Mouse (Mus musculus): ENCODE results near the gene Ptpn6.

Ptpn6 gene

GRCm38 (mm10) chr6:124740211-124740887, 1.8 kb upstream of the Ptpn6 start:
- in situ Hi-C loops (cut with MboI; ENCODE audit: low pct_unique_long_range_greater_than_20kb in 1 of 2, low sequenced_read_pairs in 2 of 2, unreplicated experiment in 1 of 2): no loop called here

GRCm38 (mm10) chr6:124739231-124739796, 800 bp upstream of the Ptpn6 start:
- in situ Hi-C loops (cut with MboI; ENCODE audit: low pct_unique_long_range_greater_than_20kb in 1 of 2, low sequenced_read_pairs in 2 of 2, unreplicated experiment in 1 of 2): no loop called here

GRCm38 (mm10) chr6:124737040-124737439, 1.5 kb downstream of the Ptpn6 start:
- in situ Hi-C loops (cut with MboI; ENCODE audit: low pct_unique_long_range_greater_than_20kb in 1 of 2, low sequenced_read_pairs in 2 of 2, unreplicated experiment in 1 of 2): no loop called here

GRCm38 (mm10) chr6:124734417-124734816, 4.1 kb downstream of the Ptpn6 start:
- in situ Hi-C loops (cut with MboI; ENCODE audit: low pct_unique_long_range_greater_than_20kb in 1 of 2, low sequenced_read_pairs in 2 of 2, unreplicated experiment in 1 of 2): no loop called here

- in situ Hi-C loops (cut with MboI; ENCODE audit: low pct_unique_long_range_greater_than_20kb in 1 of 2, low sequenced_read_pairs in 2 of 2, unreplicated experiment in 1 of 2): no loop called here
Measured at GRCm38 (mm10) chr6:124732476-124733370, 5.8 kb downstream of the Ptpn6 start.

- in situ Hi-C loops (cut with MboI; ENCODE audit: low pct_unique_long_range_greater_than_20kb in 1 of 2, low sequenced_read_pairs in 2 of 2, unreplicated experiment in 1 of 2): no loop called here
Measured at GRCm38 (mm10) chr6:124731038-124731437, 7.5 kb downstream of the Ptpn6 start.

GRCm38 (mm10) chr6:124729850-124730705, 8.4 kb downstream of the Ptpn6 start:
- in situ Hi-C loops (cut with MboI; ENCODE audit: low pct_unique_long_range_greater_than_20kb in 1 of 2, low sequenced_read_pairs in 2 of 2, unreplicated experiment in 1 of 2): no loop called here

- in situ Hi-C loops (cut with MboI; ENCODE audit: low pct_unique_long_range_greater_than_20kb in 1 of 2, low sequenced_read_pairs in 2 of 2, unreplicated experiment in 1 of 2): no loop called here
Measured at GRCm38 (mm10) chr6:124728621-124729020, 9.9 kb downstream of the Ptpn6 start.

- in situ Hi-C loops (cut with MboI; ENCODE audit: low pct_unique_long_range_greater_than_20kb in 1 of 2, low sequenced_read_pairs in 2 of 2, unreplicated experiment in 1 of 2): no loop called here
Measured at GRCm38 (mm10) chr6:124724472-124724871, 14.0 kb downstream of the Ptpn6 start.

GRCm38 (mm10) chr6:124723541-124723940, 15.0 kb downstream of the Ptpn6 start:
- in situ Hi-C loops (cut with MboI; ENCODE audit: low pct_unique_long_range_greater_than_20kb in 1 of 2, low sequenced_read_pairs in 2 of 2, unreplicated experiment in 1 of 2): no loop called here

GRCm38 (mm10) chr6:124722876-124723473, 15.5 kb downstream of the Ptpn6 start:
- in situ Hi-C loops (cut with MboI; ENCODE audit: low pct_unique_long_range_greater_than_20kb in 1 of 2, low sequenced_read_pairs in 2 of 2, unreplicated experiment in 1 of 2): no loop called here

- in situ Hi-C loops (cut with MboI; ENCODE audit: low pct_unique_long_range_greater_than_20kb in 1 of 2, low sequenced_read_pairs in 2 of 2, unreplicated experiment in 1 of 2): no loop called here
Measured at GRCm38 (mm10) chr6:124720904-124721303, 17.6 kb downstream of the Ptpn6 start.

GRCm38 (mm10) chr6:124719354-124719978, 19.0 kb downstream of the Ptpn6 start:
- in situ Hi-C loops (cut with MboI; ENCODE audit: low pct_unique_long_range_greater_than_20kb in 1 of 2, low sequenced_read_pairs in 2 of 2, unreplicated experiment in 1 of 2): no loop called here

GRCm38 (mm10) chr6:124718703-124719102, 19.8 kb downstream of the Ptpn6 start:
- in situ Hi-C loops (cut with MboI; ENCODE audit: low pct_unique_long_range_greater_than_20kb in 1 of 2, low sequenced_read_pairs in 2 of 2, unreplicated experiment in 1 of 2): no loop called here

GRCm38 (mm10) chr6:124717968-124718367, 20.5 kb downstream of the Ptpn6 start:
- in situ Hi-C loops (cut with MboI; ENCODE audit: low pct_unique_long_range_greater_than_20kb in 1 of 2, low sequenced_read_pairs in 2 of 2, unreplicated experiment in 1 of 2): no loop called here

GRCm38 (mm10) chr6:124716864-124717490, 21.5 kb downstream of the Ptpn6 start:
- in situ Hi-C loops (cut with MboI; ENCODE audit: low pct_unique_long_range_greater_than_20kb in 1 of 2, low sequenced_read_pairs in 2 of 2, unreplicated experiment in 1 of 2): no loop called here

- in situ Hi-C loops (cut with MboI; ENCODE audit: low pct_unique_long_range_greater_than_20kb in 1 of 2, low sequenced_read_pairs in 2 of 2, unreplicated experiment in 1 of 2): no loop called here
Measured at GRCm38 (mm10) chr6:124712918-124713317, 25.6 kb downstream of the Ptpn6 start.
